Mouse (Mus musculus): ENCODE results near the gene Paqr7. TPM values are rescaled to one million over a fixed set of nuclear protein-coding genes. Genes with fewer than 3 reads are reported as not detected.

The Paqr7 gene
- polyA plus RNA-seq, 1 experiment from 2014 or later = 11.9 TPM

- H3K27me3 ChIP-seq = no peaks in the 10 kb centered on the region
- no peak overlapping the region for H3K27ac ChIP-seq
- WGBS = 83% methylated on average over 9 of the region's 9 CpGs
- ATAC-seq (replicated peaks; ENCODE audit: insufficient number of reproducible peaks, insufficient read depth, low FRiP score, low read depth) = no peak
- no peak overlapping the region for H3K4me2 ChIP-seq
- H3K9me3 ChIP-seq (replicated peaks) = no peaks in the 10 kb centered on the region
- no peak overlapping the region for H3K4me3 ChIP-seq
- no peak overlapping the region for H3K9ac ChIP-seq
- peaks cover 17% of the 10 kb centered on the region for H3K4me1 ChIP-seq (replicated peaks)
- H3K36me3 ChIP-seq = peaks cover 53% of the 10 kb centered on the region
These were observed 46.2 kb downstream of the Paqr7 start for GRCm38 (mm10) chr4:134542726-134543125.

- WGBS = 9% methylated on average over 5 of the region's 5 CpGs
- no peaks in the 10 kb centered on the region for H3K9me3 ChIP-seq (replicated peaks)
- H3K36me3 ChIP-seq = peaks cover 53% of the 10 kb centered on the region
- H3K27me3 ChIP-seq = no peaks in the 10 kb centered on the region
- no peak overlapping the region for H3K4me3 ChIP-seq
- H3K9ac ChIP-seq = no peak overlapping the region
- ATAC-seq (replicated peaks; ENCODE audit: insufficient number of reproducible peaks, insufficient read depth, low FRiP score, low read depth) = 0 out of 2 replicates have a peak, but pooled peaks have one; percentile 31
- peaks cover 23% of the 10 kb centered on the region for H3K4me1 ChIP-seq (replicated peaks)
- no peak overlapping the region for H3K27ac ChIP-seq
- H3K4me2 ChIP-seq = no peak overlapping the region
These were observed 46.8 kb downstream of the Paqr7 start for GRCm38 (mm10) chr4:134543261-134543660.

- Histone ChIP-seq H3K27ac (peak overlapping the region; percentile 29; the same call in 1 of the 2 replicates), H3K9me3 (replicated peaks) (0 out of 2 replicates have a peak, but pooled peaks cover 3% of the 10 kb centered on the region), H3K36me3 (peaks cover 40% of the 10 kb centered on the region), H3K4me3 (no peak overlapping the region), H3K4me1 (replicated peaks) (peaks cover 43% of the 10 kb centered on the region), H3K4me2 (no peak overlapping the region), H3K9ac (no peak overlapping the region; the same call in 1 of the 2 replicates), H3K27me3 (no peaks in the 10 kb centered on the region)
- WGBS = 63% methylated on average over 9 of the region's 9 CpGs
- no peak for ATAC-seq (replicated peaks; ENCODE audit: insufficient number of reproducible peaks, insufficient read depth, low FRiP score, low read depth)
These were observed 50.6 kb downstream of the Paqr7 start for GRCm38 (mm10) chr4:134546814-134547705.

GRCm38 (mm10) chr4:134548169-134548938, 51.9 kb downstream of the Paqr7 start:
- H3K4me2 ChIP-seq = no peak overlapping the region
- peaks cover 47% of the 10 kb centered on the region for H3K4me1 ChIP-seq (replicated peaks)
- H3K9me3 ChIP-seq (replicated peaks) = 0 out of 2 replicates have a peak, but pooled peaks cover 3% of the 10 kb centered on the region
- peaks cover 29% of the 10 kb centered on the region for H3K36me3 ChIP-seq
- no peak for ATAC-seq (replicated peaks; ENCODE audit: insufficient number of reproducible peaks, insufficient read depth, low FRiP score, low read depth)
- no peak overlapping the region for H3K4me3 ChIP-seq
- H3K27me3 ChIP-seq = no peaks in the 10 kb centered on the region
- H3K9ac ChIP-seq = no peak overlapping the region
- peak overlapping the region; percentile 26 for H3K27ac ChIP-seq
- 51% methylated on average over 18 of the region's 18 CpGs for WGBS

GRCm38 (mm10) chr4:134549899-134550298, 53.4 kb downstream of the Paqr7 start:
- no peak overlapping the region for H3K4me3 ChIP-seq
- H3K9me3 ChIP-seq (replicated peaks) = 0 out of 2 replicates have a peak, but pooled peaks cover 3% of the 10 kb centered on the region
- WGBS = 98% methylated on average over 8 of the region's 8 CpGs
- peaks cover 47% of the 10 kb centered on the region for H3K4me1 ChIP-seq (replicated peaks)
- no peak for ATAC-seq (replicated peaks; ENCODE audit: insufficient number of reproducible peaks, insufficient read depth, low FRiP score, low read depth)
- H3K4me2 ChIP-seq = no peak overlapping the region
- no peaks in the 10 kb centered on the region for H3K27me3 ChIP-seq
- peaks cover 19% of the 10 kb centered on the region for H3K36me3 ChIP-seq
- no peak overlapping the region for H3K27ac ChIP-seq
- no peak overlapping the region for H3K9ac ChIP-seq

GRCm38 (mm10) chr4:134551494-134552316, 55.2 kb downstream of the Paqr7 start, which contains the start of gene Selenon:
Gene Selenon (minus strand): TSS chr4:134552166.
- H3K9ac ChIP-seq = peak within 1 kb of the TSS; percentile 97
- H3K27ac ChIP-seq = peak within 1 kb of the TSS; percentile 84
- peak; percentile 90 for ATAC-seq (replicated peaks; ENCODE audit: insufficient number of reproducible peaks, insufficient read depth, low FRiP score, low read depth)
- peak within 1 kb of the TSS; percentile 76 for H3K4me3 ChIP-seq
- peak within 1 kb of the TSS; percentile 82 for H3K4me2 ChIP-seq
- peaks cover 42% of the 10 kb centered on the region for H3K4me1 ChIP-seq (replicated peaks)
- H3K9me3 ChIP-seq (replicated peaks) = 0 out of 2 replicates have a peak, but pooled peaks cover 3% of the 10 kb centered on the region
- WGBS = under 1% methylated on average over 28 of the region's 67 CpGs
- H3K36me3 ChIP-seq = peaks cover 12% of the 10 kb centered on the region
- H3K27me3 ChIP-seq = no peaks in the 10 kb centered on the region

GRCm38 (mm10) chr4:134553631-134554030, 57.1 kb downstream of the Paqr7 start:
- H3K4me2 ChIP-seq = no peak overlapping the region

GRCm38 (mm10) chr4:134555956-134556580, 59.6 kb downstream of the Paqr7 start:
- Histone ChIP-seq H3K36me3 (no peaks in the 10 kb centered on the region; the same call in 1 of the 2 replicates), H3K4me3 (no peak overlapping the region), H3K4me1 (replicated peaks) (peaks cover 18% of the 10 kb centered on the region), H3K27ac (no peak overlapping the region), H3K27me3 (no peaks in the 10 kb centered on the region), H3K4me2 (no peak overlapping the region), H3K9me3 (replicated peaks) (no peaks in the 10 kb centered on the region), H3K9ac (no peak overlapping the region)
- 64% methylated on average over 8 of the region's 8 CpGs for WGBS
- ATAC-seq (replicated peaks; ENCODE audit: insufficient number of reproducible peaks, insufficient read depth, low FRiP score, low read depth) = no peak

More at GRCm38 (mm10) chr4:134553631-134554030, 57.1 kb downstream of the Paqr7 start:
- Histone ChIP-seq H3K9me3 (replicated peaks) (0 out of 2 replicates have a peak, but pooled peaks cover 3% of the 10 kb centered on the region), H3K4me3 (no peak overlapping the region), H3K36me3 (peaks cover 12% of the 10 kb centered on the region), H3K4me1 (replicated peaks) (peaks cover 31% of the 10 kb centered on the region), H3K9ac (no peak overlapping the region), H3K27me3 (no peaks in the 10 kb centered on the region), H3K27ac (no peak overlapping the region)
- ATAC-seq (replicated peaks; ENCODE audit: insufficient number of reproducible peaks, insufficient read depth, low FRiP score, low read depth) = no peak
- 86% methylated on average over 1 of the region's 1 CpGs for WGBS

GRCm38 (mm10) chr4:134557626-134558249, 61.2 kb downstream of the Paqr7 start:
- H3K36me3 ChIP-seq = peaks cover 6% of the 10 kb centered on the region; the same call in 1 of the 2 replicates
- no peak overlapping the region for H3K9ac ChIP-seq
- ATAC-seq (replicated peaks; ENCODE audit: insufficient number of reproducible peaks, insufficient read depth, low FRiP score, low read depth) = no peak
- H3K4me1 ChIP-seq (replicated peaks) = peaks cover 8% of the 10 kb centered on the region
- WGBS = 28% methylated on average over 16 of the region's 16 CpGs
- H3K4me3 ChIP-seq = no peak overlapping the region
- no peak overlapping the region for H3K27ac ChIP-seq
- H3K9me3 ChIP-seq (replicated peaks) = no peaks in the 10 kb centered on the region
- H3K27me3 ChIP-seq = no peaks in the 10 kb centered on the region
- H3K4me2 ChIP-seq = no peak overlapping the region

GRCm38 (mm10) chr4:134558570-134559113, 62.1 kb downstream of the Paqr7 start:
- no peak overlapping the region for H3K4me2 ChIP-seq
- H3K4me3 ChIP-seq = no peak overlapping the region
- H3K27me3 ChIP-seq = no peaks in the 10 kb centered on the region
- peaks cover 8% of the 10 kb centered on the region for H3K4me1 ChIP-seq (replicated peaks)
- ATAC-seq (replicated peaks; ENCODE audit: insufficient number of reproducible peaks, insufficient read depth, low FRiP score, low read depth) = no peak
- peaks cover 10% of the 10 kb centered on the region; the same call in 1 of the 2 replicates for H3K36me3 ChIP-seq
- H3K27ac ChIP-seq = no peak overlapping the region
- H3K9ac ChIP-seq = no peak overlapping the region
- 62% methylated on average over 9 of the region's 9 CpGs for WGBS
- H3K9me3 ChIP-seq (replicated peaks) = no peaks in the 10 kb centered on the region
